Mouse (Mus musculus) activated CD4-positive, CD25-positive, alpha-beta regulatory T cell, adult 4 months (primary cell): ENCODE data around the gene Map1a. TPM values are rescaled to one million over a fixed set of nuclear protein-coding genes. Genes with fewer than 3 reads are reported as not detected.

Experiments used
- ATAC-seq: one replicate; pipeline ENCODE4 v1.8.0; 2017
- polyA plus RNA-seq, 2 experiments: library from polyadenylated mRNA; unstranded; fragments of 100-300 nt; shearing (Covaris generic); gene quantifications; one replicate each; pipeline ENCODE4 v1.2.1; 2017

The Map1a gene
- polyA plus RNA-seq, 2 experiments from 2014 or later = 0.10 to 0.32 TPM

DNA sequence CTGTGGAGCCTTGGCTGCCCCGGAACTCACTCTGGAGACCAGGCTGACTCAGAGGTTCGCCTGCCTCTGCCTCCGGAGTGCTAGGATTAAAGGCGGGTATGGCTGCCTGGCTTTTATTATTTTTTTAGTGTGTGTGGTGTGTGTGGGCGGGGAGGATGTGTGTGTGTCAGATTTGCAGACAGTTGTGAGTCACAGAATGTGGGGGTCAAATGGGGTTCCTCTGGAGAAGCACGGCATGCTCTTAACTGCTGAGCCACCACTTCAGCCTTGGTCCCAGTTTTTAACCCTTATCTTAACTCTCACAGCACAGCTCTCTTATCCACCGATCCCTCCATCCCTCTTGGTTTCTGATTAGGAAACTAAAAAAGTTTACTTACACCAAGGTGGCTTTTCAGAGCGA is 26.9 kb downstream of the Map1a start:
- ATAC-seq = no peak

DNA sequence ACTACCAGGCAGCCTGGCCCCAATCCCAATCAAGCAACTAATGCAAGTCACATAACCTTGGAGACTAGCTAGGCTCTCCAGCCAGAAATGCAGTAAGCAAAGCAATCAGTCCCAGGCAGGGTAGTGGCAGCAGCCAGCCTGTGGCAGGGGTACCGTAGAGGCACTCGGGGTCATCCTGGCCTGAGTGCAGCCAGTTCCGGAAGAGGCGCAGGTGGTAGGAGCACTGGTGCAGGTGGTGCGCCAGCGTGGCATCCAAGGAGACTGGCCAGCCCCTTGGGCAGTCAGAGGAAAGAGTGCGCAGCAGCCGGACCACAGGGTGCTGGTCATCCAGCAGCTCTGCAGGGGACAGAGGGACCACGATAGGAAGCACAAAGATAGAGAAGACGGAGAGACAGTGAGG is 33.6 kb downstream of the Map1a start:
- ATAC-seq = no peak

DNA sequence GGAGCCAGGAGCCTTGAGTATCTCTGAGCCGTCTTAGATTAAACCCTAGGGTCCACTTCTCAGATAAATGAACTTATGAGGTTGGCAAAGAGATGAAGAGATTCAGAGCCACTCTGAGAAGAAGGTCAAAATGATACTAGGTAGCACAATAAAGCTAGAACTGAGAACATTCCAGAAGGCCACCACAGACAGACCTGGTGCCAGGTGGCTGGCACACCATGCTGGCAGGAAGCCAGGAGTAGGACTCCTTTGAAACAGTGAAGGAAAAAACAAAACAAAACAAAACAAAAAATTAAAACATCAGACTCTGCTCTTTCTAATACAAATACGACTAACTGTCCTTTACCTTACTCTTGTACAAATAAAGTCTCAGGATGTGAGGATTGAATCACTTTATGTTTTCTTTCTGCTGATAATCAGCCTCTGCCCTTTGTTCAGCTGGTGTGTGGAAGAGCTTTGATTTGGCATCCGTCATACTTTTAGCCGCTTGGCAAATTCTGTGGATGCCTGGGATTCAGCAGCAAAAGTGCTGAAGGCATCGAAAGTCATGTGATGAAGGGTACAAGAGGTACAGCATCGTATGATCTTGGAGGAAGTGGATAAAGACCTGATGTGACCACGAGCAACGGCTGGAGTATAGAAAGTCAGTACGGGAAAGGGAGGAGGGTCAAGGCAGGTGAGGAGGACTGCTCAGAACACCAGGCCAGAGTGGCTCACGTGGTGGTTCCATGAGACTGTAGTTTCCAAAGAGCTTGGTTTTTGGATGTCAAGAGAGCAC is 34.5 kb downstream of the Map1a start:
- no peak for ATAC-seq

DNA sequence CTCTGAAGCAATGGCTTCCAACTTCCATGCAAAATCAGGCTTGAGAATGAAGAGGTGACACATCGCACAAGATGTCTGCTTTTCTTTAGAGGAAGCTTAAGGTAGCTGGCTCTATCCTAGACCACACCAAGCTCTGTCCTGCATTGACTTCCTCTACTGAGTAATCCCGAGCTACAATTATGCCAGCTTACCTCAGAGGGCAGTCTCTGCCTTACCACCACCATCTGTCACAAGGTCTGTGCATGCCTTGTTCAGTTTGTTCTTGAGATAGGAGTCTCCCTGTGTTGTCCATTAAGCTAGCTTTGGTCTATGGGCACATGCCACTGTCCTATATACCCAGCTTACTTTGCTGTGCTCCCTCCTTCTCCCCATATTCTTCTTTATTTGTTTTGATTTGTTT is 40.1 kb downstream of the Map1a start:
- ATAC-seq = no peak

DNA sequence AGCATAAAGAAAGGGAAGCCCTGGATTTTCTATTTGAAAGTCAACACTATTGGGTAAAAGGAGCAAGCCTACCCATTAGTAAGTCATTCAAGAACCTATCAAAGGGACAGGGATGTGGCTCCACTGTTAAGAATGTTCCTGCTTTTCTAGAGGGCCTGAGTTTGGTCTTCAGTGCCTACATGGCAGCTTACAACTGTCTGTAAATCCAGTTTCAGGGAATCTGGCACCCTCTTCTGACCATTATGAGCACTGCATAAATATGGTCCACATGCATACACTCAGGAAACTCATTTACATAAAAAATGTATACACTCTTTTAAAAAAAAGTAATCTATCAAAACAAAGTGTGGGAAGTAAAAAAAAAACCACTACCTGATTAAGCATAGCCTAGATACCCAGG is 49.7 kb downstream of the Map1a start:
- ATAC-seq = no peak

DNA sequence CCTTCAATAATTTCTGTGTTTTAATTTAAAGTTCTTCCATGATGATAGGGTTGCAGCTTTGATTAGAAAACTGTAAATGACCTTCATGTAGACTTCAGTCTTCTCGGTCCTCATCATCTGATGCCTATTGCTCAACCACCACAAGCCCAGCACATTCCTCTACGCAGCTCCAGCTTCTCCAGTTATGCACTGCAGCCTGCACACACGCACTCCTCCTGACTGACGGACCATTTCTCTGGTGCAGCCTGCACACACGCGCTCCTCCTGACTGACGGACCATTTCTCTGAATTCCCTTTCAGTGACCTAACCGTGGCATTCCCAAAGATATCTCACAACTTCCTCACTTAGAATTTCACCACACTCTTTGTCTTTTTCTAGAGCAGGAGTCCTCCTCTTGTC is 63.8 kb downstream of the Map1a start:
- no peak for ATAC-seq

DNA sequence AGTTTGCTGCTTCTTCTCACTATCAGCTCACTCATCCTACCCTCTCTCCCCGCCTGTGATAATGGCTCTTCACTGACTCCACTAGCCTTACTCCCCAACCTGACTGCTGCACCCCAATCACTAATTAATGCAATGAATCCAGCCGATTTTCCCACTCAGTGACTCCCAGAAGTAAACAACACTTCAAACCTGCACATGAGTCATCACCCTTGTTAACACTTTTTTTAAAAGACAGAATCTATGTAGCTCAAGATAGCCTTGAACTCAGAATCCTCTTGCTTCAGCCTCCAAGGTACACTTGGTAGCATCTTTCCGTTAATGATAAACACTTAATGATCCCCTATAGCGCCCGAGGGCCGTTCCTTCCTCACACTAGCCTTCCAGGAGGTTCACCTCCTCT is 65.0 kb downstream of the Map1a start:
- ATAC-seq = no peak

DNA sequence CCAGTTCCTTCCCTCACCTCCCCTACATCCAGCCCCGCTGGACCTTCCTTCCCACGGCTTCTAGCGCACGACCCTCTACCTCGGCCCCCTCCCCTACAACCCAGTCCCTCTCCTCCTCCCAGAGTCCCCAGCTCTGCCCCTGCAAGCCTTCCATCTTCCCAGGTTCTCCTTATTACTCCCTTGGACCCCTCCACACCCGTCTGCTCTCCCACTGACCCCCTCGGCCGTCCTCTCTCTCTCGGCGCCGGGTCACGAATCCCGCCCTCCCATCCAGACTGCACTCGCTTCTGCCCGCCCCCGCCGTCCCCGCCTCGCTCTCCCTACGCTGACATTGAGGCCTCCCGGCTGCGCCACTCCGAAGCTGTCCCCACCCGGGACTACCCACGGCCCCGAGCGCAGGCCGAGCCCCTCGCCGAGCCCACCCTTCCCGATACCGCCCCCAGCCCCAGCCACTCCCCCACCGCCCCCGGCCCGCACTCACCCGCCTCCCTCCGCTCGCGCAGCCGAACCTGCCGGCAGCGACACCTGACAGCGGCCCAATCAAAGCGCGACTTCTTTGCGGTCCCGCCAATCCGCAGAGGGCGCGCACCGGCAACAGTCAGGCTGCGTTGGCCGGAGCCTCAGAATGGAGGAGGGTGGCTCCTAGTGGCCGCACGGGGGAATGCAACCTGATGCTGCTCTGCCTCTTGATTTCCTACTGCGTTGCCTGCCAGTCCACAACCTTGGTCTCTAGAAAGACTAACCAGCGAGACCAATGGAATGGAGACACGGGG is 65.6 kb downstream of the Map1a start, which contains the start of gene Ppip5k1:
Ppip5k1 (minus strand) TSS at position 577 of the 773 bp plus-strand sequence.
- ATAC-seq = peak; percentile 99

DNA sequence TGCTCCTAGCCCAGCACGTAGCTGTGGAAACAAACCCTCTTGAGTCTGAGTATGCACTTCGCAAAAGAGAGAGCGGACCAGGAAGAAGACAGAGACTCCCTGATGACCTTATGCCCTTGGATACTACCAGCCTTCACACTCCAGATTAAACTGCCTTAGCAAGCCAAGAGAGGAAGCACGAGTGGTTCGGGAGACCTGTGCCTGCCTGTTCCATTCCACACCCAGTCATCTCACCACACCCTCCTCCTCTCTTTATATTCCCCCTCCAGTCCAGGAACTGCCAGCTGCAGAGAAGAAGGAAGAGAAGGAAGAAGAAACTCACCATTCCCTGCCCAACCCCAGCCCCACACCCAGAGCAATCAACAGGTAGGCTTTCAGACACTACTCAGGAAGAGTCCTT is 68.1 kb downstream of the Map1a start, which contains the start of gene Ckmt1:
Ckmt1 (plus strand) TSS at position 221 of the 400 bp plus-strand sequence.
- ATAC-seq = no peak

DNA sequence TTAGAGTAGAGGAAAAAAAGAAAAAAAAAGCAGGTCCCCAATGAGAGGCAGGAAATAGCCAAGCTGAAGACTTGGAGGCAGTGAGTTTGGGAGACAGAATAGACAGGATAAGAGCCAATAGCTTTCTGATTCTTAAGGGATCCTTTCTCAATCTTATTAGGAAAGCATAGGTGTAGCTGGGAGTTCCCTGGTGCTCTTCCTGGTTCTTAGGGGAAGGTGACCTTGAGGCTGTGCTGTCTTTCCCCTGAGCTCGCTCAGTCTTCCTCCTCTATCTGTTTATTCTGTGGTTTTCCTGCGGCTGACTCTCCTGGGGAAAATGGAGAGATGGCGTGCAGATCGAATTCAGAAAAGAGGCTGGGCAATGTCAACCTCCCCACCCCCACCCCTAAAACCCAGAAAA is 68.6 kb downstream of the Map1a start:
- ATAC-seq = no peak

DNA sequence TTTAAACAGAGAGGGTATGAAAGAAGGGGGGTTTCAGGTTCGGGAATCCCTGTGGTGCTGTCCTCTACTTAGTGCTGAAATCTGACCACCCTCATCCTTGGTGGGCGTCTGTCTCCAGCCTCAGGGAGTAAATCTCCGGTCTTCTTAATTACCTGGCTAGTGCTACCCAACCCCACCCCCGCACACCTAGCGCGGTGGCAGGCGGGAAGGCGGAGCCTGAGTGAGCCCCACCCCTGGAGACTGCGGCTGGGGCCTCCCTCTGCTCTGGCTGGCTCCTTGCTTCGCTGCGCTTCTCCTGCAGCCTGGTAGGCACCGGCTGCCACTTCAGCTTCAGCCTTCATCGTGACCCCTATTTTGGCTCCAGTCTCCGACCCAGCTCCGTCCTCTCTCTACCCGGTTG is 69.0 kb downstream of the Map1a start:
- no peak for ATAC-seq

DNA sequence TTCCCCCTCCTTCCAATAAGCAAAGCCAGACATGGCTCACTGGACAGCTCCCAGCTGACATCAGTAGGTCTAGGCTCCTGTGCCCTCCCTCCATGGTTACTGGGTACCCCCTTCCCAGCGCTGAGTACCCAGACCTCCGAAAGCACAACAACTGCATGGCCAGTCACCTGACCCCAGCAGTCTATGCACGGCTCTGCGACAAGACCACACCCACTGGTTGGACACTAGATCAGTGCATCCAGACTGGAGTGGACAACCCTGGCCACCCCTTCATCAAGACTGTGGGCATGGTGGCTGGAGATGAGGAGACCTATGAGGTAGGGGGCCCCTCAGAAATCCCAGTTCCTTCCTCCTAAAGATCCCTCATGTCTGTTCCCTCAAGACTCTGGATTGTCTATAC is 70.1 kb downstream of the Map1a start:
- no peak for ATAC-seq

Other genes starting within 250 kb of the Map1a start
- not detected for gene Tgm5, start 203.8 kb upstream of the Map1a start, polyA plus RNA-seq
- gene Tgm7, start 179.8 kb upstream of the Map1a start, polyA plus RNA-seq = under 1 TPM in 1 of 2 experiments, not detected in 1; 0.41 TPM
- 10 to 100 TPM; 20.4 to 22.6 TPM for gene Adal, start 149.2 kb upstream of the Map1a start, polyA plus RNA-seq
- 1 to 10 TPM; 4.1 to 6.3 TPM for gene Lcmt2, start 148.9 kb upstream of the Map1a start, polyA plus RNA-seq
- gene Tubgcp4, start 118.9 kb upstream of the Map1a start, polyA plus RNA-seq = 10 to 100 TPM; 67.7 to 89.4 TPM
- 10 to 100 TPM; 26.5 to 33.9 TPM for gene Zscan29, start 118.5 kb upstream of the Map1a start, polyA plus RNA-seq
- 10 to 100 TPM; 22.9 to 30.2 TPM for gene Trp53bp1, start 18.2 kb upstream of the Map1a start, polyA plus RNA-seq
- gene Ppip5k1, start 65.8 kb downstream of the Map1a start, polyA plus RNA-seq = 1 to 10 TPM; 9.6 to 9.8 TPM
- 1 to 10 TPM in 1 of 2 experiments, under 1 TPM in 1; 0.83 to 1.5 TPM for gene Ckmt1, start 68.1 kb downstream of the Map1a start, polyA plus RNA-seq
- gene Strc, start 97.6 kb downstream of the Map1a start, polyA plus RNA-seq = under 1 TPM; 0.31 to 0.60 TPM
- 1,000 to 10,000 TPM in 1 of 2 experiments, 100 to 1,000 TPM in 1; 658 to 1,122 TPM for gene Pdia3, start 124.2 kb downstream of the Map1a start, polyA plus RNA-seq
- gene Catsper2, start 124.2 kb downstream of the Map1a start, polyA plus RNA-seq = 1 to 10 TPM; 2.3 to 3.8 TPM
- 1 to 10 TPM in 1 of 2 experiments, under 1 TPM in 1; 0.78 to 1.0 TPM for gene Ell3, start 154.7 kb downstream of the Map1a start, polyA plus RNA-seq
- 1,000 to 10,000 TPM in 1 of 2 experiments, 100 to 1,000 TPM in 1; 759 to 1,222 TPM for gene Serf2, start 159.6 kb downstream of the Map1a start, polyA plus RNA-seq
- gene Hypk, start 163.7 kb downstream of the Map1a start, polyA plus RNA-seq = 100 to 1,000 TPM; 120 to 207 TPM
- gene Serinc4, start 167.2 kb downstream of the Map1a start, polyA plus RNA-seq = not detected
- gene Mfap1b, start 184.5 kb downstream of the Map1a start, polyA plus RNA-seq = 100 to 1,000 TPM in 1 of 2 experiments, 10 to 100 TPM in 1; 82.1 to 109 TPM
- 10 to 100 TPM; 32.7 to 47.6 TPM for gene Mfap1a, start 217.1 kb downstream of the Map1a start, polyA plus RNA-seq
- 10 to 100 TPM; 10.1 to 20.5 TPM for gene Wdr76, start 217.1 kb downstream of the Map1a start, polyA plus RNA-seq